Mouse (Mus musculus): ENCODE results near the gene 6030452D12Rik. TPM values are rescaled to one million over a fixed set of nuclear protein-coding genes. Genes with fewer than 3 reads are reported as not detected.

6030452D12Rik gene
- total RNA-seq, 2 experiments from 2014 or later: not detected

- intact Hi-C loops (cut with DNase I): no loop called here
- DNase-seq: no peak
Measured at GRCm38 (mm10) chr8:106556068-106556645, 55.8 kb downstream of the 6030452D12Rik start.

Other genes with a start within 250 kb of the 6030452D12Rik start
- gene Smpd3, start 162.5 kb upstream of the 6030452D12Rik start, total RNA-seq (2021): 1 to 10 TPM; 4.8 to 5.0 TPM
- gene Zfp90, start 85.2 kb upstream of the 6030452D12Rik start, total RNA-seq (2021): 1 to 10 TPM; 8.1 to 9.1 TPM
- gene Cdh3, start 10.4 kb downstream of the 6030452D12Rik start, total RNA-seq (2021): 1 to 10 TPM; 2.8 to 3.3 TPM
- 100 to 1,000 TPM; 112 to 113 TPM for gene Gm10073, start 72.9 kb downstream of the 6030452D12Rik start, total RNA-seq (2021)
- under 1 TPM; 0.07 to 0.26 TPM for gene Cdh1, start 102.8 kb downstream of the 6030452D12Rik start, total RNA-seq (2021)
- gene Tango6, start 182.5 kb downstream of the 6030452D12Rik start, total RNA-seq (2021): 1 to 10 TPM; 9.3 to 9.4 TPM